Mouse (Mus musculus) cerebellum, adult 9-10 months (tissue): ENCODE measurements around the gene Asxl2.
"Not testable (repeated sequence)": the region's sequence is repeated elsewhere in the genome, so short reads cannot be mapped to it uniquely, and the experiment has no call there.

Experiments
- DNase-seq: peaks from one replicate; pipeline ENCODE4 v3.0.0; 2022

The Asxl2 gene

GRCm38 (mm10) chr12:3427891-3428775 lies 1.5 kb downstream of the Asxl2 start:
- DNase-seq: peak; percentile 62

- DNase-seq: peak; percentile 38
These were observed 3.2 kb downstream of the Asxl2 start for GRCm38 (mm10) chr12:3429681-3430442.

- no peak for DNase-seq
These were observed 3.7 kb downstream of the Asxl2 start for GRCm38 (mm10) chr12:3430443-3430753.

GRCm38 (mm10) chr12:3430985-3431384 lies 4.3 kb downstream of the Asxl2 start:
- no peak for DNase-seq

- no peak for DNase-seq
These were observed 7.1 kb downstream of the Asxl2 start for GRCm38 (mm10) chr12:3433736-3434135.

- DNase-seq: no peak
These were observed 9.8 kb downstream of the Asxl2 start for GRCm38 (mm10) chr12:3436446-3436845.

- DNase-seq: no peak
These were observed 11.2 kb downstream of the Asxl2 start for GRCm38 (mm10) chr12:3437815-3438214.

- no peak for DNase-seq
These were observed 14.3 kb downstream of the Asxl2 start for GRCm38 (mm10) chr12:3440916-3441315.

- DNase-seq: no peak
These were observed 14.7 kb downstream of the Asxl2 start for GRCm38 (mm10) chr12:3441361-3441760.

GRCm38 (mm10) chr12:3453554-3453953 lies 26.9 kb downstream of the Asxl2 start:
- DNase-seq: no peak

GRCm38 (mm10) chr12:3463087-3463486 lies 36.4 kb downstream of the Asxl2 start:
- no peak for DNase-seq

GRCm38 (mm10) chr12:3499662-3500061 lies 73.0 kb downstream of the Asxl2 start:
- DNase-seq: no peak

GRCm38 (mm10) chr12:3500071-3500470 lies 73.4 kb downstream of the Asxl2 start:
- DNase-seq: no peak

GRCm38 (mm10) chr12:3518665-3519297 lies 92.1 kb downstream of the Asxl2 start:
- no peak for DNase-seq

GRCm38 (mm10) chr12:3521806-3522205 lies 95.1 kb downstream of the Asxl2 start:
- peak; percentile 47 for DNase-seq

GRCm38 (mm10) chr12:3525536-3525935 lies 98.9 kb downstream of the Asxl2 start:
- no peak for DNase-seq

- not testable (repeated sequence) for DNase-seq
These were observed 108.8 kb downstream of the Asxl2 start for GRCm38 (mm10) chr12:3535446-3535845.

- DNase-seq: no peak
These were observed 111.0 kb downstream of the Asxl2 start for GRCm38 (mm10) chr12:3537616-3538015.

- no peak for DNase-seq
These were observed 111.4 kb downstream of the Asxl2 start for GRCm38 (mm10) chr12:3538036-3538435.

GRCm38 (mm10) chr12:3539605-3540004 lies 112.9 kb downstream of the Asxl2 start:
- DNase-seq: no peak

- DNase-seq: no peak
These were observed 114.2 kb downstream of the Asxl2 start for GRCm38 (mm10) chr12:3540871-3541270.

GRCm38 (mm10) chr12:3545451-3545850 lies 118.8 kb downstream of the Asxl2 start:
- no peak for DNase-seq

GRCm38 (mm10) chr12:3546121-3546658 lies 119.5 kb downstream of the Asxl2 start:
- DNase-seq: no peak
